Mouse (Mus musculus): ENCODE measurements around the gene Lasp1. TPM values are rescaled to one million over a fixed set of nuclear protein-coding genes. Genes with fewer than 3 reads are reported as not detected.

Lasp1 gene
- total RNA-seq, 2 experiments from 2014 or later = 46.3 to 68.4 TPM

DNA sequence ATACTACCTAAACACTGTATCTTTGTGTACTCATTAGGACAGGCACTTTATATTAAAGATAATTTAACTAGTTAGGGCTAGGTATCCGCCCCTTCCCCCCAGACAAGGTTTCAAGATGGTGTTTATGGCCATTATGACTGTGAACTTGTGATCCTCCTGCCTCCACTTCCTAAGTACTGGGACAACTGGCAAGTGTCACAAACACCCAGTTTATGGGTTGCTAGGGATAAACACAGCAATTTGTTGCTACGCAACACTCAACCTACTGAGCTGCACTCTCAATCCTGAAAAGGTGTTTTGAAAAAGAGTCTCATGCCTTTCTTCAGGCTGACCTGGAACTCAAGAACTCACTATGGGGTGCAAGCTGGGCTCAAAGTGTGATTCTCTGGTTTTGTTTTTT lies 78.5 kb downstream of the Lasp1 start:
- DNase-seq = no peak

DNA sequence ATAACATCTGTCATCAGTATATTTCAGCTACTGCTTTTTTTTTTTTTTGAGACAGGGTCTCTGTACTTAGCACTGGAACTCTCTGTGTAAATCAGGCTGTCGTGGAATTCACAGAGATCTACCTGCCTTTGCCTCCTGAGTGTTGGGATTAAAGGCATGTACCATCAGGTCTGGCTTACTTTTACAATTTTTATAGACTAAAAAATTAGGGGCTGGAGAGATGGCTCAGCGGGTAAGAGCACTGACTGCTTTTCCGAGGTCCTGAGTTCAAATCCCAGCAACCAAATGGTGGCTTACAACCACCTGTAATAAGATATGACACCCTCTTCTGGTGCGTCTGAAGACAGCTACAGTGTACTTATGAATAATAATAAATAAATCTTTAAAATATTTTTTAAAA lies 81.6 kb downstream of the Lasp1 start:
- no peak for DNase-seq

DNA sequence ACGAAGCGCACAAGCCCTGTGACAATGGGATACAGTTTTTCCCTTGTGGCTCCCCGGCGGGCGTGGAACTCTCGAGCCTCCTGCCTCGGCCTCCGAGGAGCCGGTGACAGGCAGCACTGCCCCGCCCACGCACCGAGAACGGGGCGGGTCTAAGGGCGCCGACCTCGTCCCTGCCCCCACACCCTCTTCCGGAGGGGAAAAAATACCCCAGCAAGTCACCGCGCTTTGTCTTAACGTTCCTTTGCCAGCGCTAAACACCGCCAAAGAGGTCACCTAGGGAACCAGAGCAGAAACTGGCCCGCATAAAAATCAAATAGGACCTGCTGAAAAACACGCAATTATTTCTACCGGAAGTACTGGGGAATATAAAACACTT lies 84.7 kb downstream of the Lasp1 start:
- DNase-seq = peak; percentile 54

DNA sequence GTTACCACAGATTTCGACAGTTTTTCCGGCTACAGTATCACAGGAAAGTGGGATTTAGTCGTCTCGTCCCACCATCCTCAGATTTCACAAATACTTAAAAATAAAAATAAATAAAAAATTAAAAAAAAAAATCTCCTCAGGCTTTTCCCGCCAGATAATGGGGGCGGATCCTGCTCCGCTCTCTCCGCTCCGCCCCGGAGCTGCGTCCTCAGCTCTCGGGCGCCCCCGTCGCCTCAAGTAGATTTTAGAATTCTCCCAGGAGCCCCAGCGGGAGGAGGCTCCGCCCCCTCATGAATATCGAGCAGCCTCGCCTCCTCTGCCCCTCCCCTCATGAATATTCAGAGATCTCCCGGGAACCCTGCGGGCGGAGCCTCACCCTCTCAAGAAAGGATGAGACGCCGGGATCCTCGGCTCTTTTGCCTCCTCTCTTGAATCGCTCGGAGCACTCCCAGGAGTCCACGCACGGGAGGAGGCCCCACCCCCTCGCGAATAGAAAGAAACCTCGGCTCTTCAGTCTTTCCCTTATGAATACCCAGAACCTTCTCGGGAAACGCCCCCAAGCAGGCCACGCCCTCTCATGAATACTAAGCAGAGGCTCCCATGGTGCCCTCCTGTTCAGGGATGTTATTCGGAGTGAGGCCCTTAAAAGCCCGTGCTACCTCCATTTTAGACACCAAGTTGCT lies 85.3 kb downstream of the Lasp1 start, which contains the start of gene Fbxo47:
Fbxo47 (minus strand) TSS at position 237 of the 683 bp plus-strand sequence.
- DNase-seq = peak; percentile 94

DNA sequence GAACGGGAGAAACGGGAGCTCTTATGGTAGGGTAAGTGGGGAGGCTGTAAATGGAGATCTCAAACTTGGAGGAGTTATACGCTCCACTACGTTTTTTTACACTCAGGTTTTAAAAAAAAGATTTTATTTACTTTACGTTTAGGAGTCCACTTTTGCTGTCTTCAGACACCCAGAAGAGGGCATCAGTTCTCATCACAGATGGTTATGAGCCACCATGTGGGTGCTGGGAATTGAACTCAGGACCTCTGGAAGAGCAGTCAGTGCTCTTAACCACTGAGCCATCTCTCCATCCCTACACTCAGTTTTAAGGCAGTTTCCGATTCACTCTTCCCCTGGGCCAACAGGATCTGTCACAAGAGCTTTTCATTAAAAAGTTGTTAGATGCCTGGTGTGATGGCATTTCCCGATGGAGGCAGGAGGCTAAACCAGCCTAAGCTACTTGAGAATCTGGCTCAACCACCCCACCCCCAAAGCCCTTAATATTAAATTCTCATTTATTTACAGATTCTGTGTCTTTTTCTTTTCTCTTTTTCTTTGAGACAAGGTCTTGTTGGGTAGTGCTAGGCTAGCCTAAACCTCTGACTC lies 85.9 kb downstream of the Lasp1 start:
- no peak for DNase-seq

DNA sequence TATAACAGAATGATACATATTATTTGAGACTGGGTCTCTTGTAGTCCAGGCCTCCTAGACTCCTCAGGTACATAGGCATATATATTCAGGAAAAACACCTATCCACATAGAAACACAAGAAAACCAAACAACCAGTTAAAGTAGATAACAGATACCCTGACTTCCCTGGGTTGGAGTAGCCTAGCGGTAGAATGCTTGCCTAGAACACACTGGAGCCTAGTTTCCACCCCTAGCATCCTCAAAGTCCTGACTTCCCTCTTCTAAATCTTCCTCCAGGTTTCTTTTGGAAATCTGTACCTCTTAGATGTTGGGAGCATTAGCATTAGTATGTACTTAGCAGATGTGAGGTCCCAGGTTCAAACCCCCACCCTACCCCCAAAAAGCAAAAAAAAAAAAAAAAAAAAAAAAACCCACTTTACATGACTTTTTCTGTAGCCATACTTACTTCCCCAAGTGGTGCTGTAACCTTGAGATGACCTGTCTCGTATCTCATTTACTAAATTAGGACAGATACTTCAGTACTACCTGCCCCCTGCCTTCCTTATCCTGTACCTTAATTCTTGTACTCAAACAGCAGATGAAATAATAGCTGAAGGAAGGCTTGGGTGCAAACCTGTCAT lies 86.6 kb downstream of the Lasp1 start:
- no peak for DNase-seq

Other genes starting within 250 kb of the Lasp1 start
- gene Srcin1, start 222.8 kb upstream of the Lasp1 start, total RNA-seq (2021) = 1 to 10 TPM; 1.1 to 1.4 TPM
- under 1 TPM; 0.59 to 0.68 TPM for gene Epop, start 169.3 kb upstream of the Lasp1 start, total RNA-seq (2021)
- gene Mllt6, start 135.6 kb upstream of the Lasp1 start, total RNA-seq (2021) = 10 to 100 TPM; 32.2 to 32.4 TPM
- gene Cisd3, start 113.2 kb upstream of the Lasp1 start, total RNA-seq (2021) = 10 to 100 TPM; 84.5 to 99.4 TPM
- gene Pcgf2, start 98.5 kb upstream of the Lasp1 start, total RNA-seq (2021) = 10 to 100 TPM; 11.9 to 18.6 TPM
- gene Psmb3, start 95.6 kb upstream of the Lasp1 start, total RNA-seq (2021) = 100 to 1,000 TPM; 174 to 190 TPM
- gene Pip4k2b, start 54.3 kb upstream of the Lasp1 start, total RNA-seq (2021) = 10 to 100 TPM; 46.8 to 49.7 TPM
- gene Cwc25, start 32.4 kb upstream of the Lasp1 start, total RNA-seq (2021) = 1 to 10 TPM; 8.4 to 9.7 TPM
- gene 1700001P01Rik, start 23.1 kb upstream of the Lasp1 start, total RNA-seq (2021) = not detected
- gene Rpl23, start 16.6 kb upstream of the Lasp1 start, total RNA-seq (2021) = 100 to 1,000 TPM; 793 to 832 TPM
- gene B230217C12Rik, start 41.8 kb downstream of the Lasp1 start, total RNA-seq (2021) = 1 to 10 TPM in 1 of 2 experiments, under 1 TPM in 1; 0.95 to 1.1 TPM
- gene Fbxo47, start 85.2 kb downstream of the Lasp1 start, total RNA-seq (2021) = under 1 TPM; 0.31 to 0.56 TPM
- 10 to 100 TPM in 1 of 2 experiments, 1 to 10 TPM in 1; 8.3 to 10.7 TPM for gene Plxdc1, start 187.4 kb downstream of the Lasp1 start, total RNA-seq (2021)
- 1 to 10 TPM in 1 of 2 experiments, under 1 TPM in 1; 0.82 to 1.8 TPM for gene Arl5c, start 197.2 kb downstream of the Lasp1 start, total RNA-seq (2021)
- 100 to 1,000 TPM; 313 to 347 TPM for gene Cacnb1, start 224.0 kb downstream of the Lasp1 start, total RNA-seq (2021)
- gene Rpl19, start 227.7 kb downstream of the Lasp1 start, total RNA-seq (2021) = 100 to 1,000 TPM; 848 to 925 TPM

All from gastrocnemius, postnatal 10 days (tissue).